Mouse (Mus musculus): Measurements from ENCODE around the gene Vmn1r213.

Gene Vmn1r213

GRCm38 (mm10) chr13:23007356-23007755, at the start of gene Vmn1r213:
TSS of gene Vmn1r213 (plus strand) at chr13:23007656.
- in situ Hi-C loops (cut with MboI; ENCODE audit: low pct_unique_long_range_greater_than_20kb in 1 of 2, low sequenced_read_pairs in 2 of 2, unreplicated experiment in 1 of 2), result no loop called here

GRCm38 (mm10) chr13:22990214-22990891, 17.1 kb upstream of the Vmn1r213 start:
- in situ Hi-C loops (cut with MboI; ENCODE audit: low pct_unique_long_range_greater_than_20kb in 1 of 2, low sequenced_read_pairs in 2 of 2, unreplicated experiment in 1 of 2), result no loop called here

- in situ Hi-C loops (cut with MboI; ENCODE audit: low pct_unique_long_range_greater_than_20kb in 1 of 2, low sequenced_read_pairs in 2 of 2, unreplicated experiment in 1 of 2), result no loop called here
Measured at GRCm38 (mm10) chr13:22992178-22992700, 15.2 kb upstream of the Vmn1r213 start.

- in situ Hi-C loops (cut with MboI; ENCODE audit: low pct_unique_long_range_greater_than_20kb in 1 of 2, low sequenced_read_pairs in 2 of 2, unreplicated experiment in 1 of 2), result no loop called here
Measured at GRCm38 (mm10) chr13:22992721-22993120, 14.7 kb upstream of the Vmn1r213 start.

- in situ Hi-C loops (cut with MboI; ENCODE audit: low pct_unique_long_range_greater_than_20kb in 1 of 2, low sequenced_read_pairs in 2 of 2, unreplicated experiment in 1 of 2), result no loop called here
Measured at GRCm38 (mm10) chr13:23018158-23018557, 10.7 kb downstream of the Vmn1r213 start.

- in situ Hi-C loops (cut with MboI; ENCODE audit: low pct_unique_long_range_greater_than_20kb in 1 of 2, low sequenced_read_pairs in 2 of 2, unreplicated experiment in 1 of 2), result loop anchor here in 1 of 2 experiments (25.0 kb wide), 1 partner anchor 138 kb away; the partner anchor contains the start of gene Vmn1r212
Measured at GRCm38 (mm10) chr13:23024812-23025211, 17.4 kb downstream of the Vmn1r213 start.

- in situ Hi-C loops (cut with MboI; ENCODE audit: low pct_unique_long_range_greater_than_20kb in 1 of 2, low sequenced_read_pairs in 2 of 2, unreplicated experiment in 1 of 2), result loop anchor here in 1 of 2 experiments (25.0 kb wide), 1 partner anchor 143 kb away; the partner anchor contains the start of gene Vmn1r212
Measured at GRCm38 (mm10) chr13:23030118-23030517, 22.7 kb downstream of the Vmn1r213 start, which contains the start of gene Vmn1r214. TSS of gene Vmn1r214 (plus strand) at chr13:23030418.

- in situ Hi-C loops (cut with MboI; ENCODE audit: low pct_unique_long_range_greater_than_20kb in 1 of 2, low sequenced_read_pairs in 2 of 2, unreplicated experiment in 1 of 2), result no loop called here
Measured at GRCm38 (mm10) chr13:23057778-23058177, 50.3 kb downstream of the Vmn1r213 start.

Data from mouse embryonic stem cell (cell line).